Mouse (Mus musculus): ENCODE measurements around the gene Gucy2d. TPM values are rescaled to one million over a fixed set of nuclear protein-coding genes. Genes with fewer than 3 reads are reported as not detected.

Gene Gucy2d
- polyA plus RNA-seq, 1 experiment from 2014 or later: 2.2 TPM

DNA sequence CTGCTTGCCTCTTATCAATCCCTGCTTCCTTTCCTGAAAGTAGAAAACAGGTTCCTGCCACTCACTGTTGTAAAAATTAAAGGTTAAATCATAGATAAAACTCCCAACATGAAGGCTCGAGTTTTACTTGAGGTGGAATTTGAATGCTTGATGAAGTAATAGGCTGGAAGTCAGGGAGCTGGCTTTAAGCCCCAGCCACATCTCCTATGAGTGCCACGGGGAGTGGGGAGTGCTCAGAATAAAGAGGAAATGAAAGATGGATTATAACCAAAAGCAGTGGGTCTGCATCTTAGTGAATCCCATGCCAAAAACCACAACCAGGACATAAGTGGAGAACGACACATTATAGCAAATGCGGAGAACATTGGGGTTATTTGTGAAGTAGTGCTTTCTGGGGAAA lies 24.2 kb upstream of the Gucy2d start:
- 53% methylated on average over 4 of the region's 4 CpGs for WGBS
- no peak overlapping the region for H3K4me3 ChIP-seq (ENCODE audit: low read length)
- ATAC-seq: peak; percentile 19; the same call in 1 of the 2 replicates
- H3K27me3 ChIP-seq (replicated peaks; ENCODE audit: control insufficient read depth, insufficient read depth, low read length): no peaks in the 10 kb centered on the region
- no peak overlapping the region for H3K9ac ChIP-seq (ENCODE audit: low read depth, low read length)
- no peaks in the 10 kb centered on the region for H3K9me3 ChIP-seq (ENCODE audit: control insufficient read depth, low read length)
- H3K36me3 ChIP-seq (ENCODE audit: control insufficient read depth, insufficient read depth, low read length): no peaks in the 10 kb centered on the region
- peak overlapping the region; percentile 68 for H3K27ac ChIP-seq (ENCODE audit: low read length)
- H3K4me2 ChIP-seq (ENCODE audit: low read depth, low read length): no peak overlapping the region
- peaks cover 23% of the 10 kb centered on the region for H3K4me1 ChIP-seq (ENCODE audit: control insufficient read depth, insufficient read depth, low read length)

DNA sequence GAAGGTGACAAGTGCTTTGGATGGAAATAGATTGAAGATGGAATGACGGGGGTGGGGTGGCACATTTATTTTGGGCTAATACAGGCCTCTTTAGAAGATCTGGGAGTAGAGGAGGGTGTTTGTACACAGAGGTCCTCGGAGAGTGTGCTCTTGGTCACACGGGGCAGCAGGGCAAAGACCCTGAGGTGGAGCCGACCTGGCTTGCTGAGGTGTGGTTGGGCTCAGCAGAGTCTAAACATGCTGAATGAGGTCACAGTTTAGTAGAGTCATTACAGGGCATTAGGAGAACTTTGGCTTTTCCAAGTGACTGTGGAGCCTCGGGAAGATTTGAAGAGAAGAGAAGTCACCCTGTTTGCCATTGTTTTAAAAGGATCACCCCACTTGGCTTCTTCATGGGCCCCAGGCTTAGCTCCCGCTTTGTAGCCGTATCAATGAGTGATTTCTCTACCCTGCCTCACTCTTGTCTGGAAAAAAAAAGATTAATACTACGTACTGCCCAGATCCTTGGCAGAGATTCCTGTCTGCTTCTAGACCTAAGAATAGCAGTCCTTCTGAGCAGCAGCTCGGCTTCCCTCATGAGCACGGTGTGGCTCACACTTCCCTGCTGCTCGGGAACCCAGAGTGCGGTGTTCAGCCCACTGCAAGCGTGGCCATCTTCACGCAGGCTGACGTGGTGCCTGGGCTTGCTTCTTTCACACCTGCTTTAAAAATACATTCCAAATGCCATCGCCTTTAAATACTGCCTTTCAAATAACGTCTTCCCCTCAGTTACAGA lies 22.0 kb upstream of the Gucy2d start:
- H3K27ac ChIP-seq (ENCODE audit: low read length): peak overlapping the region; percentile 21; the same call in 1 of the 2 replicates

DNA sequence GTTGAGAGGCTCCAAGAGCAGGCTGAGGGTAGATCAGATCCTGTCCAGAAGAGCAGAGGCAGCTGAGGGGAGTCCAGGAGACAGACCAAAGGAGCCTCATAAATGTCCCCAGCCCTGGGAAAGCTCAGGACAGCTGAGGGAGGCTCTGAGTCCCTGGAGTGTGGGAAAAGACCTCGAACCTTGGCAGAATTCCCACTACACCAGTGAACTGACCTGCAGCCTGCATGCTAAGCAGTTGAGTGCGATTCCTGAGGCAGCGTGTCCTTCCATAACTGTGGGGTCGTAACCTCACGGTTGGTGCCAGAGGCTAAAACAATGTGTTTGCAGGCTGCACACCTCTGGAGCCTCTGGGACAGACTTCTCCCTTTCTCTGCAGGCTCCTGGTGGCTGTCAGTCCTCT lies 20.9 kb upstream of the Gucy2d start:
- peak overlapping the region; percentile 33 for H3K9ac ChIP-seq (ENCODE audit: low read depth, low read length)

More for the DNA sequence above, 22.0 kb upstream of the Gucy2d start:
- Histone ChIP-seq H3K9ac (ENCODE audit: low read depth, low read length) (no peak overlapping the region), H3K9me3 (ENCODE audit: control insufficient read depth, low read length) (no peaks in the 10 kb centered on the region), H3K4me1 (ENCODE audit: control insufficient read depth, insufficient read depth, low read length) (peaks cover 23% of the 10 kb centered on the region), H3K36me3 (ENCODE audit: control insufficient read depth, insufficient read depth, low read length) (no peaks in the 10 kb centered on the region), H3K4me3 (ENCODE audit: low read length) (no peak overlapping the region), H3K4me2 (ENCODE audit: low read depth, low read length) (no peak overlapping the region), H3K27me3 (replicated peaks; ENCODE audit: control insufficient read depth, insufficient read depth, low read length) (no peaks in the 10 kb centered on the region)
- WGBS: 57% methylated on average over 17 of the region's 17 CpGs
- ATAC-seq: peak; percentile 53

DNA sequence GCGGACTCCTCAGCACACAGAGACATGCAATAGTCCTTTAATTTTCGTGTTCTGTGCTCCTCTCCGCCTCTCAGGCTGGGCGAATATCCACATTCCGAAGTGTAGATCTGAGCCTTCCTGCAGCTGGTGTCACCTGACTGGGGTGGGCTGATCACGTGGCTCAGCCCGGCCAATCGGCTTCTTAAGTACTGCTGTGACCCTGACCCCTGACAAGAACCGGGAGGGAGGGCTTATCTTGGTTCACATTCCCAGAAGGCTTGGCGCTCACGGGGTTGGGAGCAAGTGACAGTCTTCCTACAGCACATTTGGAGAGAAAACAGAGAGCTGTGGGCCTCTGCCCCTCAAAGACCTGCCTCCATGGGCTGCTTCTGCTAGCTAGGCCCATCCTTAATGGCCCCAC lies 16.7 kb upstream of the Gucy2d start:
- peaks cover 6% of the 10 kb centered on the region; the same call in 1 of the 2 replicates for H3K4me1 ChIP-seq (ENCODE audit: control insufficient read depth, insufficient read depth, low read length)
- no peak overlapping the region for H3K27ac ChIP-seq (ENCODE audit: low read length)
- no peak overlapping the region for H3K4me2 ChIP-seq (ENCODE audit: low read depth, low read length)
- H3K9ac ChIP-seq (ENCODE audit: low read depth, low read length): no peak overlapping the region
- no peak for ATAC-seq
- H3K27me3 ChIP-seq (replicated peaks; ENCODE audit: control insufficient read depth, insufficient read depth, low read length): no peaks in the 10 kb centered on the region
- H3K9me3 ChIP-seq (ENCODE audit: control insufficient read depth, low read length): no peaks in the 10 kb centered on the region
- no peak overlapping the region for H3K4me3 ChIP-seq (ENCODE audit: low read length)
- WGBS: 63% methylated on average over 11 of the region's 11 CpGs
- H3K36me3 ChIP-seq (ENCODE audit: control insufficient read depth, insufficient read depth, low read length): no peaks in the 10 kb centered on the region

More for the DNA sequence above, 20.9 kb upstream of the Gucy2d start:
- H3K9me3 ChIP-seq (ENCODE audit: control insufficient read depth, low read length): no peaks in the 10 kb centered on the region
- no peak for ATAC-seq
- H3K4me2 ChIP-seq (ENCODE audit: low read depth, low read length): no peak overlapping the region
- no peaks in the 10 kb centered on the region for H3K27me3 ChIP-seq (replicated peaks; ENCODE audit: control insufficient read depth, insufficient read depth, low read length)
- 52% methylated on average over 5 of the region's 5 CpGs for WGBS
- H3K27ac ChIP-seq (ENCODE audit: low read length): no peak overlapping the region; the same call in 1 of the 2 replicates
- no peaks in the 10 kb centered on the region for H3K36me3 ChIP-seq (ENCODE audit: control insufficient read depth, insufficient read depth, low read length)
- peaks cover 23% of the 10 kb centered on the region for H3K4me1 ChIP-seq (ENCODE audit: control insufficient read depth, insufficient read depth, low read length)
- no peak overlapping the region for H3K4me3 ChIP-seq (ENCODE audit: low read length)

DNA sequence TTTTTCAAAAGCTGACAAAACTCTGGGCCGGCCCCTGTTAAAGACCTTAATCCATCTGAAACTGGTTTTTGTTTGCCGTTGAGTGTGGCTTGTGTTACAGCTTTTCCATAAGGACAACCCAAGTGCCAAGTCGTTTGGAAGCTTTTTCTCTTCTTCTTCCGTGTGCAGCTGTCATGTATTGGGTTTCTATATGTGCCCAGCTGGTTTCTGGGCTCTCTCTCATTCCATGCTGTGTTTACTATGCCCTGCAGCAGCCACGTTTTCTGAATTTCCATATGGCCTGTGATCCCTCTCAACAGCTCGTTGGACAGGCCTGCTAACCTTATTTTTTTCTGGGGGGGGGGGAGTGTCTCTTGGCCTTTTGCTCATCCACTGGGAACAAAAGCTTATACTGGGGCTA lies 15.8 kb upstream of the Gucy2d start:
- no peak overlapping the region for H3K27ac ChIP-seq (ENCODE audit: low read length)
- ATAC-seq: no peak
- no peaks in the 10 kb centered on the region for H3K36me3 ChIP-seq (ENCODE audit: control insufficient read depth, insufficient read depth, low read length)
- 59% methylated on average over 6 of the region's 6 CpGs for WGBS
- no peak overlapping the region for H3K9ac ChIP-seq (ENCODE audit: low read depth, low read length)
- peaks cover 2% of the 10 kb centered on the region; the same call in 1 of the 2 replicates for H3K4me1 ChIP-seq (ENCODE audit: control insufficient read depth, insufficient read depth, low read length)
- no peak overlapping the region for H3K4me3 ChIP-seq (ENCODE audit: low read length)
- no peak overlapping the region for H3K4me2 ChIP-seq (ENCODE audit: low read depth, low read length)
- no peaks in the 10 kb centered on the region for H3K27me3 ChIP-seq (replicated peaks; ENCODE audit: control insufficient read depth, insufficient read depth, low read length)
- no peaks in the 10 kb centered on the region for H3K9me3 ChIP-seq (ENCODE audit: control insufficient read depth, low read length)

DNA sequence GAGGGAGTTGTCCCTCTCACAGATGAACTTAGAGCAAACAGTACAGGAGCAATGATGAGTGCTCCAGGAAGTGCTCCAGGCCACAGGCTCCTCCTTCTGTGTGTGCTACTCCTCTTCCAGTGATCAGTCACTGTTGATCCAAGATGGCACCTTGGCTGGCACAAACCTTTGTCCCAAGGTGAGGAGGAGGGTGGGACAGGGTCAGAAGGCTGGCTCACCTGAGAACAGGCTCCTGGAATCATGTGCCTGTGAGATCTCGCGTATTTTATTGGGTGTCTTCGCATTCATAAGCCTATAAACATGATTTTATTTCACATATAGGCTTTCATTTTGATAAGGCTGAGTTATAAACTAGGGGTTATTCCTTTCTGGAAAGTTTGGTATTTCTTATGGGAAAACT lies 14.7 kb upstream of the Gucy2d start:
- Histone ChIP-seq H3K9me3 (ENCODE audit: control insufficient read depth, low read length) (no peaks in the 10 kb centered on the region), H3K27ac (ENCODE audit: low read length) (no peak overlapping the region), H3K4me1 (ENCODE audit: control insufficient read depth, insufficient read depth, low read length) (no peaks in the 10 kb centered on the region), H3K4me2 (ENCODE audit: low read depth, low read length) (no peak overlapping the region), H3K9ac (ENCODE audit: low read depth, low read length) (no peak overlapping the region), H3K4me3 (ENCODE audit: low read length) (no peak overlapping the region), H3K27me3 (replicated peaks; ENCODE audit: control insufficient read depth, insufficient read depth, low read length) (no peaks in the 10 kb centered on the region), H3K36me3 (ENCODE audit: control insufficient read depth, insufficient read depth, low read length) (no peaks in the 10 kb centered on the region)
- 86% methylated on average over 3 of the region's 3 CpGs for WGBS
- ATAC-seq: no peak

DNA sequence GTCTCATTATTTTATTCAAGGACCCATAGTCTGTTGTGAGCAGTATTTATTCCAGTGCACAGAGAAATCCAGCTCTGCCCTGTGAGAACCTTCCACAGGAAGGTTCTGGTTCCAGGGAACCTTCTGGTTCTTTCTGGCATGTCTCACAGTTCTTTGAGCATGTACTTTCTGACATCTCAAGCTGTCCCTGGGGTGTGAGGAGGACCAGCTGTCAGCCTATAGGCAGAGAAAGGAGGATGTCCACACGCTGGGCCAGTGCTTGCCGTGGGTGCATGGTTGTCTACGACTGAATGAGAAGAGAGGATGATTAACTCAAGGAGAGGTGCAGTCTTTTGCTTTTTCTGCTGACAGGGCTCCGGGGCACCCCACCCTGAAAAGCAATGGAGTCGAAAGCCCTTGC lies 13.6 kb upstream of the Gucy2d start:
- Histone ChIP-seq H3K9me3 (ENCODE audit: control insufficient read depth, low read length) (no peaks in the 10 kb centered on the region), H3K4me1 (ENCODE audit: control insufficient read depth, insufficient read depth, low read length) (no peaks in the 10 kb centered on the region), H3K4me3 (ENCODE audit: low read length) (no peak overlapping the region), H3K27me3 (replicated peaks; ENCODE audit: control insufficient read depth, insufficient read depth, low read length) (no peaks in the 10 kb centered on the region), H3K36me3 (ENCODE audit: control insufficient read depth, insufficient read depth, low read length) (no peaks in the 10 kb centered on the region), H3K27ac (ENCODE audit: low read length) (no peak overlapping the region), H3K9ac (ENCODE audit: low read depth, low read length) (no peak overlapping the region), H3K4me2 (ENCODE audit: low read depth, low read length) (no peak overlapping the region)
- no peak for ATAC-seq
- WGBS: 61% methylated on average over 5 of the region's 5 CpGs

DNA sequence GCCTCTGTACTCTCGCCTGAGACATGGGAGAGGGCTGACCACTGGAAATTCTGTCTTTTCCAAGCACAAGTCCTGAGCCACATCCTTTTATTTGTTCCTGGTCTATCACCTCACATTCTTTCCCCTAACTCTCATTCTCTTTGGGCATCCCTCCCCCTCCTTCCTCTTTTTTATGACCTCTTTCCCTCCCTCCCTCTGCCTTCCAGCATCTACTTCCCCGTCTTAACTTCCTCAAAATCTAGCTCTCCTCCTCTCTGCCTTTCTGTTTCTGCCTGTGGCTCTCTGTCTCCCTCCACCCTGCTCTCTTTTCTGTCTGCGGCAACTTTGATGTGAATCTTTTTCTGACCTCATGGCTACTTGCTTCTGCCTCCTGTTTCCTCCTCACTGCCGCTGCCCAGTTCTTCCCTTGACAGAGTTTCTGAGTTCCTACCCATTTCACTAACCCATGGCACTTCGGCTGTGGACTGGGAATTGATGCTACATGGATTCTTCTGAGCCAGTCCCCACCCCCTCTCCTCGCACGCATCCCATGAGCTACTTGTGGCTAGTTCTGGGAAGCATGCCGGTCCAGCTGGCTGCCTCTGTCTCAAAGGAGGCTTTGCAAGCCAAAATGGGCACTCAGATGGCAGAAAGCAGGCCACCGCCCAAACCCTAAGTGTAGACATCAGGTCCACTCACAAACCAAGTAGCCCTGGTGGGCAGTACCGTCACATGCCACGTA lies 12.9 kb upstream of the Gucy2d start:
- H3K27me3 ChIP-seq (replicated peaks; ENCODE audit: control insufficient read depth, insufficient read depth, low read length): no peaks in the 10 kb centered on the region
- no peaks in the 10 kb centered on the region for H3K9me3 ChIP-seq (ENCODE audit: control insufficient read depth, low read length)
- no peak for ATAC-seq
- H3K36me3 ChIP-seq (ENCODE audit: control insufficient read depth, insufficient read depth, low read length): no peaks in the 10 kb centered on the region
- H3K9ac ChIP-seq (ENCODE audit: low read depth, low read length): no peak overlapping the region
- H3K4me3 ChIP-seq (ENCODE audit: low read length): no peak overlapping the region
- H3K4me1 ChIP-seq (ENCODE audit: control insufficient read depth, insufficient read depth, low read length): no peaks in the 10 kb centered on the region
- H3K27ac ChIP-seq (ENCODE audit: low read length): no peak overlapping the region
- no peak overlapping the region for H3K4me2 ChIP-seq (ENCODE audit: low read depth, low read length)
- 77% methylated on average over 11 of the region's 11 CpGs for WGBS

DNA sequence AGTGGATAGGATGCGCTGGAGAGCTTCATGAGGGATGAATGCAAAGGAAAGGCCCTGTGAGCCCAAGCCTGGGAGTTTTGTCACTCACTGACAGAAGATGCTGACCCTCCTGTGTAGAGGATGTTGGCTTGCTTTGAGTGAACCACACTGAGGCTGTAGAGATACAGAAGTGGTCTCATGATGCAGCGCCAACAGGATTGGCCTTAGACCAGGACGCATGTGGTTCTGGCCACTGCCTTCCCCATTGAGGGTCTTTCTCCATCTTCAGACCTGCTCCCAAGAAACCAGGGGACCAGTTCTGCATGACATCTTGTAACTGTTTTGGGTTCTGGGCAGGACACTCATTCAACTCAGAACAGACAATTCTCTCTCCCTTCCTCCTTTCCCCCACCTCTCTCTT lies 10.6 kb upstream of the Gucy2d start:
- Histone ChIP-seq H3K9me3 (ENCODE audit: control insufficient read depth, low read length) (no peaks in the 10 kb centered on the region), H3K9ac (ENCODE audit: low read depth, low read length) (no peak overlapping the region), H3K27me3 (replicated peaks; ENCODE audit: control insufficient read depth, insufficient read depth, low read length) (no peaks in the 10 kb centered on the region), H3K27ac (ENCODE audit: low read length) (no peak overlapping the region), H3K4me2 (ENCODE audit: low read depth, low read length) (no peak overlapping the region), H3K4me1 (ENCODE audit: control insufficient read depth, insufficient read depth, low read length) (no peaks in the 10 kb centered on the region), H3K36me3 (ENCODE audit: control insufficient read depth, insufficient read depth, low read length) (no peaks in the 10 kb centered on the region), H3K4me3 (ENCODE audit: low read length) (no peak overlapping the region)
- ATAC-seq: no peak
- 94% methylated on average over 3 of the region's 3 CpGs for WGBS
